Mouse (Mus musculus): ENCODE measurements around the gene Rpusd2. TPM values are rescaled to one million over a fixed set of nuclear protein-coding genes. Genes with fewer than 3 reads are reported as not detected.
"Not testable (repeated sequence)": the region's sequence is repeated elsewhere in the genome, so short reads cannot be mapped to it uniquely, and the experiment has no call there.

The Rpusd2 gene
- 1 to 10 TPM; 5.0 to 5.1 TPM for total RNA-seq (2021)
- long read RNA-seq, experiment 1 = 0 reads
- long read RNA-seq, experiment 2 = 0 reads

GRCm38 (mm10) chr2:119034656-119035396, at the start of gene Rpusd2:
Gene Rpusd2, plus strand, starts transcription at chr2:119034790.
- peak; percentile 94 to 95 for DNase-seq

GRCm38 (mm10) chr2:118995490-118995889, 39.1 kb upstream of the Rpusd2 start:
- no peak for DNase-seq

- no peak for DNase-seq
Observed at GRCm38 (mm10) chr2:118995919-118996797, 38.4 kb upstream of the Rpusd2 start.

GRCm38 (mm10) chr2:118996798-118997105, 37.8 kb upstream of the Rpusd2 start:
- DNase-seq = no peak

- DNase-seq = no peak
Observed at GRCm38 (mm10) chr2:118998115-118998866, 36.3 kb upstream of the Rpusd2 start.

GRCm38 (mm10) chr2:118999025-118999639, 35.5 kb upstream of the Rpusd2 start:
- DNase-seq = no peak

DNA sequence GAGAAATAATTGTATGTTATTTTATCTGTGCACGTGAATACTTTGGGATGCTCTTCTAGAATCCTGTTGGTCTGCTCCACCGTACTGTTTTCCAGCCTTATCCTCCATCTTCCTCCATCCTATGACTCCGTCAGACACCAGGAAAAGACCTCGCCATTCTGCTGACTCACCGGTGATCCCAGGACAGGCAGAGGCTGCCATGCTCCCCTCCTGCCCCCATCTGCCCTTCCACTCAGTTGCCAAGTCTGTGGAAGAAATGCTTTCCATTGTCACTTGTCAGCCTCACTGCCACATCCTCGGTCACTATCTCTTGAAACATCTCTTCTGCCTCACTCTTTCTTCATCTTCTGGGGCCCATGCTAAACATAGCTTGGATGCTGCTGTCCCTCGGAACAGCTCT, 27.7 kb upstream of the Rpusd2 start:
- no peak for DNase-seq

- no peak for DNase-seq
Observed at GRCm38 (mm10) chr2:119009376-119009775, 25.2 kb upstream of the Rpusd2 start.

- DNase-seq = no peak
Observed at GRCm38 (mm10) chr2:119014989-119015388, 19.6 kb upstream of the Rpusd2 start.

DNA sequence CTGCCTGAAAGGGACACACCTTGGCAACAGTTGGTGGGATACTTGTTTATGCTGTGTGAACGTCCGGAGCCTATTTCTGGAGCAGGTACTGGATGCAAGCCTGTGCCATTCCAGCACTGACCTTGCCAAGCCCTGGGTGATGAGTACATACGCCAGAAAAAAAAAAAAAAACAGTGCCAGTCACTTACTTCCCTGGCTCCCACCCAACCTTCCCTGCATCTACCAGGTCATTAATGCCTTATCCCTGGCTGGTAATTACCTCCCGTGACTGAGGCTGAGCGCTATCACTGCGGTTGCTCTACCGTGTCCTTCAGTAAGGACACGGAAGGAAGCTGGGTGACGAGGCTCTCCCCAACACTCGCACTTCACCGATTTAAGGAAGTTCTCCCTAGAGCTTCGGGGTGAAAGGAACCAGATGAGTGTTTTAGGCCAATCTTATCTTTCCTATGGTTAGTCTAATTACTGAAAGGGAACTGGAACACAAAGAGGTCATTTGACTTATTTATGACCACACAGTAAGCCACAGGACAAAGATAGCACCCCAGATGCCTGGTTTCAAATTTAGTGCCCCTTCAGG, 18.9 kb upstream of the Rpusd2 start:
- DNase-seq = peak; percentile 44 to 49

DNA sequence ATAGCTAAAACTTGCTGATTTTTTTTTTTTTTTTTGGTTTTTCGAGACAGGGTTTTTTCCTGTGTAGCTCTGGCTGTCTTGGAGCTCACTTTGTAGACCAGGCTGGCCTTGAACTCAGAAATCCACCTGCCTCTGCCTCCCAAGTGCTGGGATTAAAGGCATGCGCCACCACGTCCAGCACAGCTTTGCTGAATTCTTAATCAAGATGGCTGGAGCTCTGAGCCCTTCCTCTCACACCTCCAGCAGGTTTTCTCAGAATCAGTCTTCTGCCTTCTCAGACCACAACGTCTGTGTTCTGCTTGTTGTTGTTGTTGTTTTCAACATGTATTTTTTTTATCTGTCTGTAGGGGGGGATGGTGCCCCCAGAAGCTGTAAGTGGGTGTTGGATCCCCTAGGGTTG, 18.3 kb upstream of the Rpusd2 start:
- DNase-seq = not testable (repeated sequence)

DNA sequence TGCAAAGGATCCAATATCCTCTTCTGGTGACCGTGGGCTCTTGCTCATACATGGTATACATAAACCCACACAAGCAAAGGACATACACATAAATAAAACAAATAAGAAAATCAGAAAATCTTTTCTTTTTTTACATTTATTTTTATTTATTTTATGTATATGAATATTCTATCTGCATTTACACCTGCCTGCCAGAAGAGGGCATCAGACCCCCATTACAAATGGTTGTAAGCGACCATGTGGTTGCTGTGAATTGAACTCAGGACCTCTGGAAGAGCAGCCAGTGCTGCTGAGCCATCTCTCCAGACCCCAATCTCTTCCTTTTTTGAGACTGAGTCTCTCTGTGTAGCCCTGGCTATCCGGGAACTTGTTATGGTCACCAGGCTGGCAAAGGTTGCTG, 16.9 kb upstream of the Rpusd2 start:
- no peak for DNase-seq

GRCm38 (mm10) chr2:119018391-119019122, 16.0 kb upstream of the Rpusd2 start:
- no peak for DNase-seq

DNA sequence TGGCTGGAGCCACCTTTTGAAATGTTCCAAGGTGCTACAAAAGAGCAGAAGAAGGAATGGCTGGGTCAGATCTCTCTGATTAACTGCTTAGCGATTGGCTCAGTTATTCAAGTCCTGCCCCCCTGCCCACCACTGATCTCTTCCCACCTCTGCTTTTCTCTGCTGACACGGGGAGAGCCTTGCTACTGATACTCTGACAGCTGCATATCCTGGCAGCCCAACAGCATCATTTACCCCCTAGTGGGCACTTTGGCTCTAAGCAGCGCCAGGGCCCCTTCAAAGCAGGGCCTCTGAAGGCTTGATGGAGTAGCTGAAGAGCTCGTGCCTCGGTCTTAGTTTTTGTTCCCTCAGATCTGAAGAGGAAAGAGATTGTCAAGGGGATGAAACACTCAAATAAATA, 15.5 kb upstream of the Rpusd2 start:
- no peak for DNase-seq

DNA sequence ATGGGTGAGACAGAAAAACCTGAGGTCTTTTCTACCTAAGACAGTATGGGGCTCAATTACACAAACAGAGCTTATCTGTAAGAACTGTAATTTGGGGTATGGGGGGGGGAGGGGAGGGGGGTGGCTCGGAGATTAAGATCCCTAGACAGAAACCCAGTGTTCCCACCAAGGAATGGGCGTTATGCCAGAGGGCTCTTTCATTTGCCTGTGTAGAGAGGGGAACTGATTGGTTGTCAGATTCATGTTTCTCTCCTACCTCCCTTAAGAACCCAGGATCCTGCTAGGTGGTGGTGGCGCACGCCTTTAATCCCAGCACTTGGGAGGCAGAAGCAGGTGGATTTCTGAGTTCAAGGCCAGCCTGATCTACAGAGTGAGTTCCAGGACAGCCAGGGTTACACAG, 15.1 kb upstream of the Rpusd2 start:
- no peak for DNase-seq

- DNase-seq = no peak
Observed at GRCm38 (mm10) chr2:119023154-119023660, 11.4 kb upstream of the Rpusd2 start.

GRCm38 (mm10) chr2:119024536-119025238, 9.9 kb upstream of the Rpusd2 start:
- no peak for DNase-seq

DNA sequence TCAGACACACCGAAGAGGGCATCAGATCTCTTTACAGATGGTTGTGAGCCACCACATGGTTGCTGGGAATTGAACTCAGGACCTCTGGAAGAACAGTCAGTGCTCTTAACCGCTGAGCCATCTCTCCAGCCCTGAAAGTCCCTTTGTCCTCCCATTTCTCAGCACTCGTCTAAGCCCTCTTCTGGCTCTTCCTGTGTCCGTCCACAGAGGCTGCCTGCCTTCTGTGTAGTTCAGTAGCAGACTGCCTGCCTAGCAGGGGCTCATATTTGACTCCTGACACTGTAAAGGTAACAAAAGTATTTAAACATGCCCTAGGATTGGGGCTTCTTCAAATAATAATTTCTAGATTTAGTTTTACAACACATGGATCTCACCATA, 9.4 kb upstream of the Rpusd2 start:
- DNase-seq = no peak

GRCm38 (mm10) chr2:119026951-119027350, 7.6 kb upstream of the Rpusd2 start:
- DNase-seq = no peak

- DNase-seq = peak; percentile 91 to 93
Observed at GRCm38 (mm10) chr2:119028941-119029551, 5.5 kb upstream of the Rpusd2 start, which contains the start of gene Ccdc32. Gene Ccdc32, minus strand, starts transcription at chr2:119029393.
